Mouse (Mus musculus) heart, postnatal 0 days (tissue): ENCODE measurements around the gene Hspb1.

ENCODE experiments used
- CTCF ChIP-seq: IDR thresholded peaks from 2 replicates; pipeline ENCODE4 v1.5.1; 2016; ENCODE audit warnings: antibody characterized with exemption, control low read depth, low read depth
- EP300 ChIP-seq: IDR thresholded peaks from 2 replicates; pipeline ENCODE4 v1.6.1; 2016; ENCODE audit warnings: antibody characterized with exemption, low read depth

GRCm38 (mm10) chr5:135911633-135912220 is 24.0 kb downstream of the Hspb1 start:
- TF ChIP-seq EP300 (no peak), CTCF (no peak)
